Comparison of ENCODE assay signal across 19 mouse cellular contexts in the genomic region with DNA sequence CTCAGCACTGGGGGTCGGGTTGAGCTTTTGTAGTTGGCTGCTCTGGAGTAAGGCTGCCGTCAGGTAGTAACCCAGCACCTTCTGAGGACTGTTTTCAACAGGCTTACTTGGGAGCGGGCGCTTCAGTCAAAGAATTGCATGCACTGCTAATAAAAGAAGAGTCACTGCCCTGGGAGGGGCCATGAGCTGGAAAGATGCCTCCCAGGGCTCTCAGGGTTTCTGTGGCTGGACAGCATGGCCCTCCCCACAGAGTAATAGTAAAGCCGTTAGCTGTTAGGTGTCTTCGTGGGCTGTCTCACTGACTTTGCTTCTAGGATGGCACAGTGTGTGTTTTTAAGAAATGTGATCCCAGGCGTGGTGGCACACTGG.
DNase-seq lines count a peak whose midpoint lies in the region; ATAC-seq and TF ChIP-seq lines count a peak whose summit lies in the region.
"Had no signal": no experiment of that assay in that cellular context is flagged by ENCODE, and none has a peak within 500 bp of the region (broad histone marks: within the 10 kb centered on the region; RNA-seq: fewer than 3 reads in every experiment).

No protein-coding gene starts in this region.

- H3K36me3 ChIP-seq in hindbrain, embryonic 13.5 days, result no peaks in the 10 kb centered on the region
- no peaks in the 10 kb centered on the region for H3K36me3 ChIP-seq in hindbrain, embryonic 14.5 days (replicated peaks; ENCODE audit: control insufficient read depth, insufficient read depth)
- no peaks in the 10 kb centered on the region for H3K36me3 ChIP-seq in kidney, postnatal 0 days (ENCODE audit: insufficient read depth, low read length)
- H3K36me3 ChIP-seq: lung, embryonic 15.5 days had no signal

- no peak for TF ChIP-seq CTCF in kidney, postnatal 0 days (IDR thresholded peaks at IDR 0.05; ENCODE audit: low read depth)

- no peak for DNase-seq in hindbrain, embryonic 14.5 days (ENCODE audit: low spot score)
- DNase-seq in kidney, postnatal 0 days (ENCODE audit: low spot score), result no peak
- DNase-seq in kidney, postnatal 10 days, result no peak
- DNase-seq in 3134 (ENCODE audit: extremely low read depth, insufficient read length, low spot score) (peak; percentile 43), 416B (ENCODE audit: low read depth) (peak; percentile 11)
- no peak for DNase-seq in T-cell, adult 2 months (ENCODE audit: low spot score)
- DNase-seq: cerebellum, adult 11 months; cerebellum, postnatal 14 days; lung, postnatal 4 days; midbrain, embryonic 14.5 days had no signal

- H3K4me1 ChIP-seq in hindbrain, embryonic 13.5 days (replicated peaks), result peaks cover 29% of the 10 kb centered on the region
- peaks cover 10% of the 10 kb centered on the region for H3K4me1 ChIP-seq in hindbrain, embryonic 14.5 days (replicated peaks; ENCODE audit: control insufficient read depth, insufficient read depth, low read length)
- H3K4me1 ChIP-seq in kidney, postnatal 0 days (replicated peaks; ENCODE audit: insufficient read depth, low read length), result peaks cover 15% of the 10 kb centered on the region

- H3K4me3 ChIP-seq in hindbrain, embryonic 13.5 days, result no peak overlapping the region
- no peak overlapping the region for H3K4me3 ChIP-seq in hindbrain, embryonic 14.5 days (replicated peaks; ENCODE audit: low read length)
- H3K4me3 ChIP-seq in kidney, postnatal 0 days (replicated peaks; ENCODE audit: low read depth, low read length), result no peak overlapping the region
- H3K4me3 ChIP-seq: forebrain, embryonic 10.5 days; hindbrain, embryonic 12.5 days; lung, embryonic 15.5 days had no signal

- whole genome bisulfite sequencing in hindbrain, embryonic 13.5 days, result 85% methylated on average over 7 of the region's 7 CpGs
- WGBS in hindbrain, embryonic 14.5 days, result 90% methylated on average over 7 of the region's 7 CpGs
- 65% methylated on average over 7 of the region's 7 CpGs for WGBS in kidney, postnatal 0 days

- no peak for ATAC-seq in hindbrain, embryonic 13.5 days (ENCODE audit: low FRiP score)
- no peak for ATAC-seq in hindbrain, embryonic 14.5 days (ENCODE audit: low FRiP score)
- no peak for ATAC-seq in kidney, postnatal 0 days (replicated peaks; ENCODE audit: low FRiP score, low read depth)
- ATAC-seq: activated CD4-positive, CD25-positive, alpha-beta regulatory T cell, adult 4 months; CD4-positive, CD25-positive, alpha-beta regulatory T cell, adult 4 months; forebrain, embryonic 16.5 days; inflammation-experienced regulatory T-cells, adult 6 months had no signal

- H3K4me2 ChIP-seq in hindbrain, embryonic 13.5 days, result no peak overlapping the region
- H3K4me2 ChIP-seq in hindbrain, embryonic 14.5 days (replicated peaks), result no peak overlapping the region
- H3K4me2 ChIP-seq in kidney, postnatal 0 days (ENCODE audit: low read length), result no peak overlapping the region
- H3K4me2 ChIP-seq: hindbrain, embryonic 12.5 days; lung, embryonic 15.5 days had no signal

- no peaks in the 10 kb centered on the region for H3K27me3 ChIP-seq in hindbrain, embryonic 13.5 days
- no peaks in the 10 kb centered on the region for H3K27me3 ChIP-seq in hindbrain, embryonic 14.5 days (ENCODE audit: control insufficient read depth, insufficient read depth, low read length)
- H3K27me3 ChIP-seq in kidney, postnatal 0 days (ENCODE audit: insufficient read depth, low read length), result no peaks in the 10 kb centered on the region
- H3K27me3 ChIP-seq: hindbrain, embryonic 12.5 days; lung, embryonic 15.5 days had no signal

- no peaks in the 10 kb centered on the region for H3K9me3 ChIP-seq in hindbrain, embryonic 13.5 days
- H3K9me3 ChIP-seq in hindbrain, embryonic 14.5 days (ENCODE audit: control insufficient read depth, low read length), result no peaks in the 10 kb centered on the region
- no peaks in the 10 kb centered on the region for H3K9me3 ChIP-seq in kidney, postnatal 0 days (replicated peaks; ENCODE audit: low read length)
- H3K9me3 ChIP-seq: forebrain, embryonic 10.5 days; hindbrain, embryonic 12.5 days; lung, embryonic 15.5 days had no signal

- H3K27ac ChIP-seq in hindbrain, embryonic 13.5 days, result 0 out of 2 replicates have a peak overlapping the region, but pooled peaks have one; percentile 4
- no peak overlapping the region for H3K27ac ChIP-seq in hindbrain, embryonic 14.5 days
- peak overlapping the region; percentile 48; the same call in 1 of the 2 replicates for H3K27ac ChIP-seq in kidney, postnatal 0 days
- H3K27ac ChIP-seq: forebrain, embryonic 10.5 days; hindbrain, embryonic 12.5 days; liver, embryonic 14.5 days; lung, embryonic 15.5 days had no signal

- no peak overlapping the region for H3K9ac ChIP-seq in hindbrain, embryonic 13.5 days
- no peak overlapping the region for H3K9ac ChIP-seq in hindbrain, embryonic 14.5 days
- H3K9ac ChIP-seq in kidney, postnatal 0 days (ENCODE audit: low read depth, low read length), result no peak overlapping the region
- H3K9ac ChIP-seq: hindbrain, embryonic 12.5 days; liver, embryonic 14.5 days; lung, embryonic 15.5 days had no signal

Comparison
In these comparisons a context has a peak if more than half of its experiments do, and no peak if none do; other contexts are left out.
1. DNase-seq: peak in 3134 (single experiment) and 416B (single experiment); none in hindbrain, embryonic 14.5 days (single experiment), kidney, postnatal 0 days (single experiment), kidney, postnatal 10 days (single experiment) and T-cell, adult 2 months (single experiment).